Mouse (Mus musculus) C3H10T1/2 (cell line): ENCODE data around the gene Rnf113a2. TPM values are rescaled to one million over a fixed set of nuclear protein-coding genes. Genes with fewer than 3 reads are reported as not detected.

Experiments used
- polyA plus RNA-seq, 2 experiments: library from polyadenylated mRNA; unstranded; fragments of >200 nt; fragmentation: generic; extraction: Trizol; gene quantifications; one replicate each; pipeline ENCODE4 v1.2.1; 2012; ENCODE audit warnings: missing spikeins in 2 of 2

The Rnf113a2 gene
- polyA plus RNA-seq, result 1 to 10 TPM in 1 of 2 experiments, under 1 TPM in 1; 0.15 to 1.2 TPM

DNA sequence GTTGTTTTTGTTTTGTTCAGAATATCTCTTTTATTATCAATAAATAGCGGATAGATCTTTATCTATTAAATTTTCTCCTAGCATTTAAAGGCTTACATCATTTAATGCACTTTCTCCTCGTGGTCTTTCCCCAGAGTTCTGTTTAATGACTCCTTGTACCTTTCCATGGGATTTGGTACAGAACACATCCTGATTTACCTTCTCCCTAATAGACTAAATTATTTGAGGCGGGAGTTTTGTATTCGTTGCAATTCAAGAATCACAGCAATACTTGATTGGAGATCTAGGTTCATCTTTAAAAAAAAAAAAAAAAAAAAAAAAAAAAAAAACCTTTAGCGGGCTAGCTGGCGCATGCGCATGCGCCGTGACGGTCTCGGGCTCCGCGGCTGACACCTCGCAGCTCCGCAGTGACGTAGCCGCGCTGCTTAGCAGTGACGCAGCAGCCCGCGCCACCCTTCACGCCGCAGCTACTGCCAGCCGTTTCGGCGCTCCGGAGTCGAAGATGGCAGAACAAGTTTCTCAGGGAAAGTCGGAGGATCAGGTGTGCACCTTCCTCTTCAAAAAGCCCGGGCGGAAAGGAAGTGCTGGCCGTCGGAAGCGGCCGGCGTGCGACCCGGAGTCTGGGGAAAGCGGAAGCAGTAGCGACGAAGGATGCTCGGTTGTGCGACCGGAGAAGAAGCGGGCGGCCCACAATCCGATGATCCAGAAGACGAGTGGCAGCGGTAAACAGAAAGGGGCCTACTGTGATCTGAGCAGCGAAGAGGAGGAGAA is at the start of gene Rnf113a2:
Gene Rnf113a2, plus strand, starts transcription at position 363 of the 771 bp plus-strand sequence.

DNA sequence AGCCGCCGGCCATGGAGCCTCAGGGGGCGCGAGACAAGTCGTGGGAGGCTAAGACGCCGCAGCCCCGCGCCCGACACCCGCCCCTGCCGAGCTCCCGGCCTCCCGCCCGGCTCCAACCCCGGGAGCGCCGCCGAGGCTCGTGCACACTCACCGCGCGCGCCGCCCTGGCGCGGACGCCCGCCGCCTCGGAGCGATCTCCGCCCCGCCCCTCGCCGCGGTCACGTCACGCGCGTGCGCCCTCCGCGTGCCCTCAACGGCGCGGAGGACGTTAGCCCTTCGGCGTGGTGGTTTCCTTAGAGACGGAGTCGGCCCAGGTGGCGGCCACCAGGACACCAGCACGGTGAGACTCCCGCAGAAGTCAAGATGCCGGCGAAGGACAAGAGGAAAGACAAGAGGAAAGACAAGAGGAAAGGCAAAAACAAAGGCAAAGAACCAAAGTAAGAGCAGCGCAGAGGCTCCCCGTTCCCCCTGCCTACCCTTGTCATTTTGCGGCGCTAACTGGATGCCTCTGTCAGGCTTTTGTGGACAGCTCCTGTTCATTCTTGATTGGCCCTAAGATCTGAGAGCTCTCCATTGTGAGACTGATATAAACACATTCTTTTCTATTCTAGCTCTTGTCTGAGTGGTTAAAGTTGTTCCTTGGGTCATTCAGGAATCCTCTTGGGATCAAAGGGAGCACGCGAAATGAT is 8.0 kb upstream of the Rnf113a2 start, which contains the start of the genes Entpd5 and Bbof1:
Gene Entpd5, minus strand, starts transcription at position 211 of the 689 bp plus-strand sequence.
Gene Bbof1, plus strand, starts transcription at position 253 of the 689 bp plus-strand sequence.

DNA sequence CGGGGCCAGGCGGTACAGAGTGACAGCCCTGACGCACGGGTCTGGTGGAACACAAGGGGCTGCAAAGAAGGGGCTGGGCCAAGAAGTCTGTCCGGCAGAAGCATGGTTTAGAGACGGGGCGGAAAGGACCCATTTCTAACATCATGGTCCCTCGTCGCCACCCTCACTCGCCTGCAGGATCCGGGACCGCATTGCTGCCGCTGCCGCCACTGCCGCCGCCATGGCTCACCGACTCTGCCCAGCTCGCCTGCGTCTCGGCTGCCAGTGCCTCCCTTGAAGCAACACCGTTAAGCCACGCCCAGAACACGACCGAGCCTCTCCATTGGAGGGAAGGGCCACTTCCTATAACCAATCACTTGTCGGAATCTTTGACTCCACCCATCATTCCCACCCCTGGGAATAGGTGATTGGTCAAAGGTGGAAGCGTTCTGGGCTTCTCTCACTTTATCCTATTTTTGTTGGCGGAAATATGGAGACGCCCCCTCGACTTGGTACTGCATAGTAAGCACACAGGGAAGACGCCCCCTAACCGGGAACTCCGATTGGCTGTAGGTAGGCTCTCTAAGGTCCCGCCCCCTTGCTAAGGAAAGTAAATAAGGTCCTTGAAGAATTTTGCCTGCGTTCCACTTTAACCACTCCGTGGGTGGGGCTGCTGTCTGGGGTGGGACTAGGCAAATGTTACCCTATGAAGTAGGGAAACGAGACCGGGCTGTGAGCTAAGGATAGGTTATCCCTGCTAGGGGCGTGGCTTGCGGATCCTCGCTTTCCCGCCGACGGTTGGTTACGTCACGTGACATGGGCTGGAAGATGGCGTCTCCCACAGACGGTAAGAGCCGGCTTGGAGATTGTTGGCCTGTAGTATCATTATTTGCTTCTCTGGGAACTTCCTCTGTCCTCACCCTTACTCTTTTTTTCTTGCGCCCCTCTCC is 34.0 kb downstream of the Rnf113a2 start, which contains the start of the genes Aldh6a1 and Lin52:
Gene Aldh6a1, minus strand, starts transcription at position 287 of the 929 bp plus-strand sequence.
Gene Lin52, plus strand, starts transcription at position 705 of the 929 bp plus-strand sequence.

Other genes starting within 250 kb of the Rnf113a2 start
- gene Elmsan1, start 198.3 kb upstream of the Rnf113a2 start, polyA plus RNA-seq, result 1 to 10 TPM in 1 of 2 experiments, under 1 TPM in 1; 0.90 to 5.3 TPM
- gene Ptgr2, start 132.0 kb upstream of the Rnf113a2 start, polyA plus RNA-seq, result under 1 TPM; 0.14 to 0.72 TPM
- 10 to 100 TPM in 1 of 2 experiments, 1 to 10 TPM in 1; 4.7 to 17.6 TPM for gene Zfp410, start 100.3 kb upstream of the Rnf113a2 start, polyA plus RNA-seq
- 10 to 100 TPM; 27.8 to 35.6 TPM for gene Coq6, start 55.5 kb upstream of the Rnf113a2 start, polyA plus RNA-seq
- gene Fam161b, start 55.4 kb upstream of the Rnf113a2 start, polyA plus RNA-seq, result under 1 TPM; 0.07 to 0.90 TPM
- 1 to 10 TPM in 1 of 2 experiments, under 1 TPM in 1; 0.91 to 3.7 TPM for gene Entpd5, start 8.2 kb upstream of the Rnf113a2 start, polyA plus RNA-seq
- under 1 TPM; 0.02 to 0.41 TPM for gene Bbof1, start 8.1 kb upstream of the Rnf113a2 start, polyA plus RNA-seq
- 1 to 10 TPM in 1 of 2 experiments, under 1 TPM in 1; 0.15 to 7.4 TPM for gene Aldh6a1, start 33.8 kb downstream of the Rnf113a2 start, polyA plus RNA-seq
- gene Lin52, start 34.2 kb downstream of the Rnf113a2 start, polyA plus RNA-seq, result 1 to 10 TPM in 1 of 2 experiments, under 1 TPM in 1; 0.30 to 2.5 TPM
- gene Vsx2, start 152.6 kb downstream of the Rnf113a2 start, polyA plus RNA-seq, result under 1 TPM in 1 of 2 experiments, not detected in 1; 0.01 TPM
- gene Abcd4, start 200.2 kb downstream of the Rnf113a2 start, polyA plus RNA-seq, result 10 to 100 TPM in 1 of 2 experiments, 1 to 10 TPM in 1; 4.1 to 12.5 TPM
- not detected for gene Vrtn, start 223.8 kb downstream of the Rnf113a2 start, polyA plus RNA-seq